Mouse (Mus musculus) mature B cell (primary cell): ENCODE data around the gene Olfr1325.
"Not testable (repeated sequence)": the region's sequence is repeated elsewhere in the genome, so short reads cannot be mapped to it uniquely, and the experiment has no call there.

Source experiments
- in situ Hi-C: fragments of 300-500 bp; cut with MboI; formaldehyde crosslinking; loops from 2 replicates; pipeline ENCODE4 v1.14.3; 2019

The Olfr1325 gene

GRCm38 (mm10) chrX:74592379-74592778 is at the start of gene Olfr1325:
Gene Olfr1325, plus strand, starts transcription at chrX:74592679.
- in situ Hi-C loops: no loop called here

- in situ Hi-C loops: no loop called here
These were observed 17.7 kb upstream of the Olfr1325 start, which contains the start of gene Olfr1326-ps1 for GRCm38 (mm10) chrX:74574788-74575187. Gene Olfr1326-ps1, minus strand, starts transcription at chrX:74574888.

DNA sequence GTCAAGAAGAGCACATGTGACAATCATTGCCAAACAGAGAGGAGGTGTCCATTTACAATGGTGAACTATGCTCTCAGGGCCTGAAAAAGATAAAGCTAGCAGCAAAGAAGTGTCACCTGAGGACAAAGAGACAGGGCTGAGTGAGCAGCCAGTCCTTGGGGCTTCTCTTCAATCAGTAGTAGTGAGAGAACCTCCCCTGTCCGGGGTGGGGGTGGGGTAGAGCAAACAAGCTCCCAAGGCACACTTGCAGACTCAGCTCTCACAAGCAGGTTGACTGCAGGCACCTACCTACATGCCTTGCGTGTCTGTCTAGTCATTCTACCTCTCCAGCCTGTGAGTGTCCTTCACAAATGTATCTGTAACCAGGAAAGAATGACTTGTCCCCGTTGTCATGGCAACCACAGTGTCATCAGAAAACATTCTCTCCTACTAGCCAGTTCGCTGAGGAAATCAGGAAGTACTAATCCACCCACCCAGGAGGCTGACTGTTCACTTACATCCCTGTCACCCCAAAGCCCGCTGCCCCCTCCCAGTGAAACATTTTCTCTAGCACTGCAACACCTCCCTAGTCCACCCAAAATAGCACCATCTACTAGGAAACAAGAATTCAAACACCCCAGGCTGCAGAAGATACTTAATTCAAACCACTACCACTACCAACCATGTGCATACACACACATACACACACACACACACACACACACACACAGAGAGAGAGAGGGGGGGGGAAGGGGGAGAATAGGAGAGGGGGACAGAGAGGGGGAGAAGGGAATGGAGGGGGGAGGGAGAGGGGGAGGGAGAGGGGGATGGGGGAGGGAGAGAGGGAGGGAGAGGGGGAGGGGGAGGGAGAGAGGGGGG is 53.2 kb downstream of the Olfr1325 start, which contains the start of gene Gm5640:
Gene Gm5640 (minus strand): TSS at position 170 of the 858 bp plus-strand sequence.
- in situ Hi-C loops: not testable (repeated sequence)

DNA sequence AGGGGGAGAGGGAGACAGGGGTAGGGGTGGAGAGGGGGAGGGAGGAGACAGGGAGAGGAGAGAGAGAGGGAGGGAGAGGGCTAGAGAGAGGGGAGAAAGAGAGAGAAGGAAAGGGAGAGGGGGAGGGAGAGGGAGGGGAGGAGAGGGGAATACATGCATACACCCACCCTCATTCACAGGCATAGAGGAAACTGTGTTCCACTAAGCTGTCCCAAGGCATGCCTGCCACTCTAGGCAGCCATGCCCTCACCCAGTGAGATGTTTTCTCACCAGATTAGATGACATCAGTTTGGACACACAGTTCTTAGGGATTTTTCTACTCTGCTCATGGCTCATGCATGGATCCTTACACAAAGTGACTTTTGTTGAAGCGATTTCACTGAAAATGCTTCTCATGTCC is 53.9 kb downstream of the Olfr1325 start:
- in situ Hi-C loops: not testable (repeated sequence)
